14 mouse cellular contexts compared by ENCODE assay signal in genomic region chr11:59354793-59355192, GRCm38 (mm10). TPM values are rescaled to one million over a fixed set of nuclear protein-coding genes. Genes with fewer than 3 reads are reported as not detected.
"Had no signal": no experiment of that assay in that cellular context is flagged by ENCODE, and none has a peak within 500 bp of the region (broad histone marks: within the 10 kb centered on the region; RNA-seq: fewer than 3 reads in every experiment).

No protein-coding gene starts in this region.

- DNase-seq: liver, postnatal 0 days; lung, adult 2 months; lung, postnatal 14 days; lung, postnatal 36 days; thymus, adult 18-20 months; thymus, postnatal 14 days; thymus, postnatal 36 days had no signal

- ATAC-seq: liver, postnatal 0 days; lung, postnatal 0 days; midbrain, embryonic 13.5 days; midbrain, embryonic 15.5 days had no signal

RNA-seq across cellular contexts. Expression of gene Prss38, which starts 20.7 kb away (rescaled TPM):
- total RNA-seq: megakaryocyte progenitor cell, adult 5-6 weeks; midbrain, postnatal 0 days; monocyte, adult 5-6 weeks; neutrophil, adult 5-6 weeks had no signal

RNA-seq across cellular contexts. Expression of gene Wnt9a, which starts 48.1 kb away (rescaled TPM):
- total RNA-seq: megakaryocyte progenitor cell, adult 5-6 weeks; monocyte, adult 5-6 weeks; neutrophil, adult 5-6 weeks had no signal
